Mouse (Mus musculus) neutrophil, adult 5-6 weeks (primary cell): ENCODE results near the gene Gpx5. TPM values are rescaled to one million over a fixed set of nuclear protein-coding genes. Genes with fewer than 3 reads are reported as not detected.

Experiments used
- ATAC-seq: fragments of 151-379, 151-347 bp; 2 replicates; pipeline ENCODE4 v1.8.0; 2017; ENCODE audit warnings: mild to moderate bottlenecking, moderate TSS enrichment; ENCODE audit not compliant: insufficient number of reproducible peaks, poor library complexity, low FRiP score, severe bottlenecking; ENCODE audit errors: extremely low read depth
- total RNA-seq: library from RNA; stranded (forward); fragments of 200-1000 nt; gene quantifications from 2 replicates; pipeline ENCODE4 v1.2.3, GENCODE M21; 2017

Gene Gpx5
- total RNA-seq, 1 experiment from 2014 or later: not detected

- no peak for ATAC-seq
Observed at GRCm38 (mm10) chr13:21242408-21243125, 50.0 kb downstream of the Gpx5 start.

- ATAC-seq: no peak
Observed at GRCm38 (mm10) chr13:21240788-21241187, 51.7 kb downstream of the Gpx5 start.

DNA sequence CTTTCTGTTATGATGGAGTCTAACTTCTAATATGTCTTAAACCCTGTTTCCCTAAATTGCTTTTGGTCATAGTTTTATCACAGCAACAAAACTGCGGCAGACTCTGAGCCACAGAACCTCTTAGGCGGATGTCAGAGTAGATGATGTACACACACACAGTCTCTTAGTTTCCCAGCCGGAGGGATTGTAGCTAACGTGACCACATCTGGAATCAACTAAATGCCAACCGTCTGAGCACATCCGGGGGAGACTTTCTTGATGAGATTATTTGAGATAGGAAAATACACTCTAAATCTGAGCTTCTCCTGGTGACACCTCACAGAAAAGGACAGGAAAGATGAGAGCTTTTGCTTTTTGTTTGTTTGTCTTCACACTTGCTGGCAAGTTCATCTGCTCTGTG lies 55.4 kb downstream of the Gpx5 start:
- ATAC-seq: no peak

- no peak for ATAC-seq
Observed at GRCm38 (mm10) chr13:21236714-21237113, 55.8 kb downstream of the Gpx5 start.

Other genes starting within 250 kb of the Gpx5 start
- gene Olfr1370, start 217.8 kb downstream of the Gpx5 start, total RNA-seq: not detected in 2 replicates
- not detected in 2 replicates for gene Olfr1369-ps1, start 181.2 kb downstream of the Gpx5 start, total RNA-seq
- not detected in 2 replicates for gene Olfr263, start 163.1 kb downstream of the Gpx5 start, total RNA-seq
- gene Olfr1368, start 146.9 kb downstream of the Gpx5 start, total RNA-seq: not detected in 2 replicates
- gene Trim27, start 113.3 kb downstream of the Gpx5 start, total RNA-seq: 85.7 and 96.0 TPM in 2 replicates
- gene Gpx6, start 19.4 kb upstream of the Gpx5 start, total RNA-seq: not detected in 2 replicates
- not detected in 2 replicates for gene Olfr1367, start 54.2 kb upstream of the Gpx5 start, total RNA-seq
- gene Zscan12, start 70.1 kb upstream of the Gpx5 start, total RNA-seq: 2.3 and 2.7 TPM in 2 replicates
- gene Zkscan3, start 110.0 kb upstream of the Gpx5 start, total RNA-seq: 44.9 and 53.7 TPM in 2 replicates
- 0.23 and 0.37 TPM in 2 replicates for gene Pgbd1, start 148.3 kb upstream of the Gpx5 start, total RNA-seq
- gene Zscan26, start 161.0 kb upstream of the Gpx5 start, total RNA-seq: 32.8 and 34.2 TPM in 2 replicates
- gene Nkapl, start 175.8 kb upstream of the Gpx5 start, total RNA-seq: 0.49 TPM in 1 of 2 replicates, not detected in the other
- not detected in 2 replicates for gene Zkscan4, start 186.2 kb upstream of the Gpx5 start, total RNA-seq
- not detected in 2 replicates for gene Gm10065, start 186.7 kb upstream of the Gpx5 start, total RNA-seq
- gene AK157302, start 202.5 kb upstream of the Gpx5 start, total RNA-seq: 1.1 and 1.7 TPM in 2 replicates
- gene Gm11273, start 208.7 kb upstream of the Gpx5 start, total RNA-seq: not detected in 2 replicates
- 6.9 TPM in 2 replicates for gene Zkscan8, start 238.4 kb upstream of the Gpx5 start, total RNA-seq